Mouse (Mus musculus): ENCODE measurements around the gene C1ql4. TPM values are rescaled to one million over a fixed set of nuclear protein-coding genes. Genes with fewer than 3 reads are reported as not detected.

Gene C1ql4
- polyA plus RNA-seq, 1 experiment from 2014 or later, result 0.18 TPM

- peak; percentile 57 for DNase-seq (ENCODE audit: low spot score)
These were observed 11.5 kb upstream of the C1ql4 start for GRCm38 (mm10) chr15:99099139-99099556.

- DNase-seq (ENCODE audit: low spot score), result no peak
These were observed 10.9 kb upstream of the C1ql4 start for GRCm38 (mm10) chr15:99098493-99098861.

- no peak for DNase-seq (ENCODE audit: low spot score)
These were observed 10.3 kb upstream of the C1ql4 start for GRCm38 (mm10) chr15:99097840-99098492.

GRCm38 (mm10) chr15:99096831-99097500, 9.3 kb upstream of the C1ql4 start:
- DNase-seq (ENCODE audit: low spot score), result no peak

GRCm38 (mm10) chr15:99096061-99096793, 8.6 kb upstream of the C1ql4 start:
- DNase-seq (ENCODE audit: low spot score), result no peak

GRCm38 (mm10) chr15:99095356-99095755, 7.7 kb upstream of the C1ql4 start:
- no peak for DNase-seq (ENCODE audit: low spot score)

- no peak for DNase-seq (ENCODE audit: low spot score)
These were observed 7.1 kb upstream of the C1ql4 start for GRCm38 (mm10) chr15:99094631-99095270.

GRCm38 (mm10) chr15:99093291-99094258, 6.0 kb upstream of the C1ql4 start:
- DNase-seq (ENCODE audit: low spot score), result no peak

- DNase-seq (ENCODE audit: low spot score), result no peak
These were observed 5.3 kb upstream of the C1ql4 start, which contains the start of gene Dnajc22 for GRCm38 (mm10) chr15:99092870-99093269. Gene Dnajc22 (plus strand): TSS chr15:99093170.

- DNase-seq (ENCODE audit: low spot score), result no peak
These were observed 1.5 kb upstream of the C1ql4 start for GRCm38 (mm10) chr15:99089069-99089468.

GRCm38 (mm10) chr15:99088292-99088691, 675 bp upstream of the C1ql4 start:
- DNase-seq (ENCODE audit: low spot score), result peak; percentile 79

- DNase-seq (ENCODE audit: low spot score), result no peak
These were observed 1.6 kb downstream of the C1ql4 start for GRCm38 (mm10) chr15:99085997-99086396.

- DNase-seq (ENCODE audit: low spot score), result no peak
These were observed 3.0 kb downstream of the C1ql4 start for GRCm38 (mm10) chr15:99084618-99085017.

GRCm38 (mm10) chr15:99083867-99084557, 3.6 kb downstream of the C1ql4 start:
- DNase-seq (ENCODE audit: low spot score), result no peak

GRCm38 (mm10) chr15:99083258-99083657, 4.4 kb downstream of the C1ql4 start:
- DNase-seq (ENCODE audit: low spot score), result peak; percentile 35

GRCm38 (mm10) chr15:99082840-99083239, 4.8 kb downstream of the C1ql4 start:
- DNase-seq (ENCODE audit: low spot score), result no peak

- DNase-seq (ENCODE audit: low spot score), result no peak
These were observed 5.3 kb downstream of the C1ql4 start for GRCm38 (mm10) chr15:99082322-99082721.

- DNase-seq (ENCODE audit: low spot score), result no peak
These were observed 7.8 kb downstream of the C1ql4 start for GRCm38 (mm10) chr15:99079804-99080203.

- no peak for DNase-seq (ENCODE audit: low spot score)
These were observed 9.3 kb downstream of the C1ql4 start for GRCm38 (mm10) chr15:99078181-99078910.

Measured in thymus, postnatal 0 days (tissue).